Mouse (Mus musculus) midbrain, embryonic 12.5 days (tissue): Measurements from ENCODE around the gene Fcho2. TPM values are rescaled to one million over a fixed set of nuclear protein-coding genes. Genes with fewer than 3 reads are reported as not detected.
A peak's percentile ranks its signal among the peaks of the same experiment; 100 is the strongest.

ENCODE experiments used
- ATAC-seq: fragments of 200-750 bp; cut with Nextera tagmentation; 2 replicates; pipeline ENCODE4 v1.8.0; 2017; ENCODE audit warnings: low read depth, moderate TSS enrichment, moderate library complexity; ENCODE audit not compliant: low FRiP score
- H3K27ac ChIP-seq: fragments of 300-500 bp; sonication (generic); replicated peaks from 2 replicates; pipeline ENCODE4 v1.5.1; 2016; ENCODE audit warnings: mild to moderate bottlenecking
- H3K27me3 ChIP-seq: fragments of 300-500 bp; sonication (generic); 2 replicates; pipeline ENCODE4 v1.6.1; 2016; ENCODE audit warnings: mild to moderate bottlenecking
- H3K36me3 ChIP-seq: fragments of 300-500 bp; sonication (generic); 2 replicates; pipeline ENCODE4 v1.6.1; 2016
- H3K4me1 ChIP-seq: fragments of 300-500 bp; sonication (generic); 2 replicates; pipeline ENCODE4 v1.6.1; 2016
- H3K4me2 ChIP-seq: fragments of 300-500 bp; sonication (generic); replicated peaks from 2 replicates; pipeline ENCODE4 v1.6.1; 2016; ENCODE audit warnings: mild to moderate bottlenecking, moderate library complexity
- H3K4me3 ChIP-seq: fragments of 300-500 bp; sonication (generic); 2 replicates; pipeline ENCODE4 v1.5.1; 2016; ENCODE audit warnings: mild to moderate bottlenecking
- H3K9ac ChIP-seq: fragments of 300-500 bp; sonication (generic); replicated peaks from 2 replicates; pipeline ENCODE4 v1.6.1; 2016; ENCODE audit warnings: mild to moderate bottlenecking, moderate library complexity
- H3K9me3 ChIP-seq: fragments of 300-500 bp; sonication (generic); 2 replicates; pipeline ENCODE4 v1.6.1; 2016; ENCODE audit warnings: mild to moderate bottlenecking
- WGBS: fragments of 180-500 bp; shearing (Covaris S2); methylation state at CpG from one replicate; pipeline ENCODE4 v1.1.7; 2016; 5-methylcytosine and 5-hydroxymethylcytosine counted together
- polyA plus RNA-seq: library from polyadenylated mRNA; unstranded; fragments of >200 nt; fragmentation: Nextera tagmentation; extraction: Ambion mirVana; gene quantifications from 2 replicates; pipeline ENCODE4 v1.2.1, GENCODE M21; 2016

The Fcho2 gene
- polyA plus RNA-seq, 1 experiment from 2014 or later = 37.3 TPM

DNA sequence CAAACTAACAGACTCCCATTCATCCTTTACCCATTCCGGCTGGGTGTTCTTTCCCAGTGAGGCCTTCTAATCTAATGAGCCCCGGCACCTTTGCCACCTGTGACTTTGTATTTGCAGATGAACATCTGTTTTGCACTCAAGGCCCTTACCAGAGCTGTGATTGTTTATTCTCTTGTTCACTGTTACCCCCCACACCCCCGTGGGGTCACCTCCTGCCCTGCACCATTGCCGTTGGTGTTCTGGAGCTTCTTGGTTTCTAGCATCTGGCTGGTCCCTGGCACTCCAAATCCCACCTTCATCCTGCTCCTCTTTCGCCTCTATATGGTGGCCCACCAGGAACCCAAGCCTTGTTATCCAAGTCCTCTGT is 114.0 kb downstream of the Fcho2 start:
- H3K27me3 ChIP-seq = peaks cover 5% of the 10 kb centered on the region; the same call in 1 of the 2 replicates
- H3K9ac ChIP-seq = no peak overlapping the region
- H3K4me1 ChIP-seq = no peaks in the 10 kb centered on the region
- H3K27ac ChIP-seq = no peak overlapping the region
- no peak for ATAC-seq
- no peaks in the 10 kb centered on the region for H3K36me3 ChIP-seq
- WGBS = 87% methylated on average over 5 of the region's 5 CpGs
- H3K4me2 ChIP-seq = no peak overlapping the region
- no peaks in the 10 kb centered on the region for H3K9me3 ChIP-seq
- H3K4me3 ChIP-seq = no peak overlapping the region

DNA sequence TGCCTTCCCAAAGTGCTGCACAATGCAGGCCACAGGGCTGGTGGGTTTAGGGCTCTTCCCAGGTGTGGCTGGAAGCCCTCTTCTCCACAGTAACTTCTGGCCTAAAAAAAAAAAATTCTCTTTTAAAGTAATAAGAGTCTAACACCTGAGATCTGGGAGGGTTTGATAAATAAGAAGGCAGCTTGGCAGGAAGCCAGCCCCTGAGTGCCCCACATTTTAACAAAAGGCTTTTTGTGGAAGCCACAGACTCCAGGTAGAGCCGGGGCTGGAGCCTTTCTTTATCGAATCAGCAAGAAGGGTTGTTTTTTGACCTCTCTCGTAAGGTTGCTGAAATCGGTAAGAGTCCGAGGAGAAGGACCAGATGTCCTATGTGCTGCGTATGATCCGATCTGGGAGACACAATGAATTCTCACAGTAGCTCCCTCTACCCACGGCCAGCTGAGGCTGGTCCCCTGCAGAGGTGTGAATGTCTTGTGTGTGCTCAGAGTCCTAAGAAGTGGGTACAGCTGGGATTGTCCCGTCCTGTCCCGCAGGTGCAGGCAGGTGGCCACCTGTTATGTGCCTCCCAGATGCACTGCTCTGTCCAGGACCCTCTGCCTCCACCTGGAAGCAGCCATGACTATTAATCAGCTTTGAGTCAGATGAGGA is 114.5 kb downstream of the Fcho2 start:
- H3K9me3 ChIP-seq = no peaks in the 10 kb centered on the region
- no peaks in the 10 kb centered on the region for H3K4me1 ChIP-seq
- no peak overlapping the region for H3K4me3 ChIP-seq
- no peak overlapping the region for H3K9ac ChIP-seq
- peaks cover 10% of the 10 kb centered on the region for H3K27me3 ChIP-seq
- ATAC-seq = no peak
- no peaks in the 10 kb centered on the region for H3K36me3 ChIP-seq
- no peak overlapping the region for H3K27ac ChIP-seq
- no peak overlapping the region for H3K4me2 ChIP-seq
- WGBS = 62% methylated on average over 10 of the region's 10 CpGs

DNA sequence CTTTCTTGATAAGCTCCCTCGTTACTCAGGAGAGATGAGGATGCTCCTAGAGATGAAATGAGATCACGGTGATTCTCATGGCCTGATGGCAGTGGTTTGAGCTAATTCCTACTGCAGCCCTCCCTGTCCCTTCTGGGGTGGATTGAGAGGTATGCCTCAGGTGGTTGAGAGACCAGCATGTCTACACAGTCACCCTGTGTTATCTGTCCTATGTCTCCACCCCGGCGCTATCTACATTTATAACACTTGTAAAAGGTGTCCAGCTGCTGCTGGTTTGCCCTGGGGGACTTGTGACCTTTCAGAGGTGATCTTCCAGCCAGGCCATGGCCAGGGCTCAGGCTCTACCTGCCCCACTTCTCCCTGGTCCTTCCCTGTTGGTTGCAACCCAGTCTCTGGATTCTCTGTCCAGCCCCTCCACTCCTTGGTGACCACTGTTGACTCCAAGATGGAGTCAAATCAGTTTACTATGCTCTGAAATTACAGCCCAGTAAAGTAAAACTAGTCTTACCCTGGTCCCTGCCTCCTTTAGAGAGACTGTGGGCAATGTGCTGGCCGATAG is 115.2 kb downstream of the Fcho2 start:
- Histone ChIP-seq H3K27ac (no peak overlapping the region), H3K36me3 (no peaks in the 10 kb centered on the region), H3K9ac (no peak overlapping the region), H3K4me1 (peaks cover 2% of the 10 kb centered on the region), H3K27me3 (peaks cover 17% of the 10 kb centered on the region), H3K4me3 (no peak overlapping the region), H3K9me3 (no peaks in the 10 kb centered on the region), H3K4me2 (no peak overlapping the region)
- ATAC-seq = no peak
- WGBS = 88% methylated on average over 5 of the region's 5 CpGs

DNA sequence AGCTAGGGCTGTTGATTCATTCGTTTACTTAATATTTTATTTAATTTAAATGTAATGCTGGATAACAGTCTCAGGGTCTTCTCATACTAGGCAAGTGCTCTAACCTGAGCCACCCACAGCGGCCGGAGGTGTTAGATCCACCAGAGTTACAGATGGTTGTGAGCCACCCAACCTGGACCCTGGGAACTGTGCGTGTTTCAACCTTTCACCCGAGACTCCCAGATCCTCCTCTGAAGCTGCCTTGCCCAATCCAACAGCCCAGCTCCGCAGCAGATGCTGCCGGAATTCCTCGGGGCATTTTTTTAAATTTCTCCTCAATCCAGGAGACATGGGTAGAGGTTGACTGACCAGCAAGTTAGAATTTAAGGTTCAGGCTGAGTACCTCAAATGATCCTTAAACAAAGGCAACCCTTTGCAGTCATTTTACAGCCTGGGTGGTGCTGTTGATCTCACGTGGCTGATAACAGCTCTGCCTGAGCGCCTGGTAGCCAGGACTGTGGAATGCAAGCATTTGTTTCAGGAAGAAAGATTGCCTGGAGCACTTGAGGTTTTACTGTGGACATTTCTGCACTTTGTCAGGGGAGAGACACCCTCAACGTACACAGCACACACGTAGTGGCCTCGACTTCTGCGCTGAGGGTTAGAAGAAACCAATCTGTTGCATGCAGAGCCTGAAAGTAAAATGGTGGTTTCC is 116.1 kb downstream of the Fcho2 start:
- no peak overlapping the region for H3K4me2 ChIP-seq
- no peaks in the 10 kb centered on the region for H3K9me3 ChIP-seq
- ATAC-seq = no peak
- H3K27me3 ChIP-seq = peaks cover 26% of the 10 kb centered on the region
- H3K27ac ChIP-seq = no peak overlapping the region
- H3K4me1 ChIP-seq = peaks cover 8% of the 10 kb centered on the region
- no peak overlapping the region for H3K4me3 ChIP-seq
- WGBS = 83% methylated on average over 14 of the region's 14 CpGs
- H3K9ac ChIP-seq = no peak overlapping the region
- no peaks in the 10 kb centered on the region for H3K36me3 ChIP-seq

DNA sequence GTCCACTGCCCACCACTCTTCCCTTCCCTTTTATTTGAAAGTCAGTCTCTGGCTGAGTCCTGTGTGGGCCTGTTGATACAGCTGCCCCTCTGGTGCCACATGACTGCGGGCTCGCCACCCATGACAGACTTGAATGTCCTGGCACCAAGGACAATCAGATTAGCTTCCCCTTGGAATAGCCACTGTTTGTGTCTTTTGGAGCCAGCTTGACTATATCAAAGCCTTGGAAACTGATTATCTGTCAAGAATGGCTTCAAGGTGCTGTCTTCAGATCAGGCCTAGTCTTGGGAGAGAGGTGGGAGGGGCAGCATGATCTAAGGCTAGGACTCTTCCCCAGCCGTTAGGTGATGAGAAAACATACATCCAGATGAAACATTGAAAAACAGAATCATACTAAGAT is 118.5 kb downstream of the Fcho2 start:
- Histone ChIP-seq H3K4me1 (peaks cover 8% of the 10 kb centered on the region), H3K36me3 (no peaks in the 10 kb centered on the region), H3K4me2 (no peak overlapping the region), H3K9me3 (no peaks in the 10 kb centered on the region), H3K9ac (no peak overlapping the region), H3K27ac (no peak overlapping the region), H3K27me3 (peaks cover 38% of the 10 kb centered on the region), H3K4me3 (no peak overlapping the region)
- ATAC-seq = no peak
- 91% methylated on average over 3 of the region's 3 CpGs for WGBS

DNA sequence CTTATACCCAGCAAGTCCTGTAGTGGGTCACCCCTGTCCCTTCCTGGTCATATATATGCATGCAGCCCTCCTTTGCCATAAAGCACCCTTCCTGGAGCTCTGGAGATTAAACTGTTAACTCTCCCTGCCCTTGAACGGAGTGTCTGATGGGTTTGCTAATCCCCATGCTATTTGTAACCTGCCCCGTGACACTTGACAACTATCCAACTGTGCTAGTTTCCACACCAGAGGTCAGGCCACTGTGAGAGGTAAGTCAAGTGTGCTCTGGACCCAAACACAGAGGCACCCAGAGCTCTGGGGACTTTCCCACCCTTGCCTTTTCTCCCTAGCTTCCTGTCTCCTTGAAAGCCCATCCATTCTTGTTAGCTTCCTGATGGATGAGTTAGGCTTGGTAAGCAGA is 119.7 kb downstream of the Fcho2 start:
- Histone ChIP-seq H3K4me1 (peaks cover 8% of the 10 kb centered on the region), H3K9me3 (no peaks in the 10 kb centered on the region), H3K9ac (no peak overlapping the region), H3K27me3 (peaks cover 38% of the 10 kb centered on the region), H3K4me2 (no peak overlapping the region), H3K4me3 (no peak overlapping the region), H3K36me3 (no peaks in the 10 kb centered on the region), H3K27ac (no peak overlapping the region)
- no peak for ATAC-seq
- WGBS = 32% methylated on average over 2 of the region's 2 CpGs

DNA sequence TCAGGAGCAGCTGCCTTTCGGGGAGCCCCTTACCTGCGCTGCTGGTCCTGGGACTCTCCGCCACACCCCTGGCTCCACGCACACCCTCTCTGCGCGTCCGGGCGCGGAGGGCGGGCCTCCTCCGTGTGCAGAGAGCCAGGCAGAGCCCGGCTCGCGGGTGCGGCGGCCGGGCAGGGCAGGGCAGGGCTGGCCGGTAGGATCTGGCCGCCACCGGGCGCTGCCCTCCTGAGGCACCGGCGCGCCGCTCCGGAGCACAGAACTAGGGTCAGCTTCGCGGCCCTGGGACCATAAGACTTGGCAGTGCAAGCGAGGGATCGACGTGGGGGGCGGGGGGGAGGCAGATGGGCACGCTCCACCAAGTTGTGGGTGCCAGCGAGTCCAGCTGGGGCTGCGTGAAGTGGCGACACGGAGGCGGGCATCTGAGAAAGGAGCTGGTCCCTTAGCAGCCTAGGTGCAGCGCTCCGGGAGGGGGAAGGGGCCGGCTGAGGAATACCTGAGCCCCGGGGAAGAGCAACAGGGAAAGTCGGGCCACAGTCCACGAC is 120.4 kb downstream of the Fcho2 start, which contains the start of gene Tmem171:
Tmem171 (minus strand) TSS at position 62 of the 542 bp plus-strand sequence.
- no peak within 1 kb of the TSS; the same call in 1 of the 2 replicates for H3K9ac ChIP-seq
- no peaks in the 10 kb centered on the region for H3K36me3 ChIP-seq
- WGBS = 7% methylated on average over 44 of the region's 44 CpGs
- peak within 1 kb of the TSS; percentile 35 for H3K4me3 ChIP-seq
- ATAC-seq = no peak
- no peak within 1 kb of the TSS for H3K27ac ChIP-seq
- H3K9me3 ChIP-seq = no peaks in the 10 kb centered on the region
- peak within 1 kb of the TSS; percentile 63 for H3K4me2 ChIP-seq
- peaks cover 8% of the 10 kb centered on the region for H3K4me1 ChIP-seq
- peaks cover 38% of the 10 kb centered on the region for H3K27me3 ChIP-seq

DNA sequence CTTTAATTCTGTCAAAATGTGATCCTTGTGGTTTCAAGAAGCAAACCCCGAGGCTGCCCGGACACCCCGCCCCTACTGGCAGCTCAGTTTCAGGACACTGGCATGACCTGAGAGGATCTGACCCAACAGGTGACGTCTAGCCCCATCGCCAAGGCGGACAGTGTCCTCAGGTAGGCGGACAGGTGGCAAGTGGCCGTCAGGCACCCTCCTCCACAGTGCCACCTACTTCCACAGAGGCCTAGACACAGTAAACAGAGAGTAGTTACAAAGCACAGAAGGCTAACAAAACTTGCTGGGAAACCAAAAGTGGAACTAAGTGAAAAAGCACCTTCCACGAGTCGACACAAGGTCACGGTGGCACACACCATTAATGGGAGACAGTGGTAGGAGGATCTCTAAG is 121.9 kb downstream of the Fcho2 start:
- H3K4me2 ChIP-seq = no peak overlapping the region
- H3K36me3 ChIP-seq = no peaks in the 10 kb centered on the region
- no peak for ATAC-seq
- peaks cover 8% of the 10 kb centered on the region for H3K4me1 ChIP-seq
- H3K4me3 ChIP-seq = no peak overlapping the region
- no peaks in the 10 kb centered on the region for H3K9me3 ChIP-seq
- WGBS = 89% methylated on average over 11 of the region's 11 CpGs
- H3K27me3 ChIP-seq = peaks cover 38% of the 10 kb centered on the region
- H3K9ac ChIP-seq = no peak overlapping the region
- no peak overlapping the region for H3K27ac ChIP-seq

DNA sequence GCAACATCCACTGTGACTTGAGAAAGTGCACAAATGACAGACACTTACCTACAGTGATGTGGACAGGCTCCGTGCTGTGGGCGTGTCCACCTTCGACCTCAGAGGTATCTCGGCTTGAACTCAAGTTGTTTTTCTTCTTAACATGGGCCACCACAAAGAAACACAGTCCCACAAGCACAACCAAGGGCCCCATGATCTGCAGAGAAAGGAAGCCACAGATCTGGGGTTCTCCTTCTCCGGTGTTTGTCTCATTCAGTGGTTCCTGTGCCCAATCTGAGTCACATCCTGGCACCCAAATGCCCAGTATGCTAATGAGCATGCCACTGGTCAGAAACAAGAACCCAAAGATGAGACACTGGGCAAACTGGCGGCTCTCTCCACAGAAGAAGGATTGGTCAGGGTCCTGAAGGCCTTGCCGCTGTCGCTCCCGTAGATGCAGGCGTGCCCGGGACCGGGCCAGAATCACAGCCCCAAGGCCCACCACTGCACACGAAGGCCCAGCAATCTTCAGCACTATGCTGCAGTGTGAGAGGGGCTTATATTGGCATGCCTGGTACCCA is 123.2 kb downstream of the Fcho2 start:
- WGBS = 94% methylated on average over 13 of the region's 13 CpGs
- ATAC-seq = no peak
- peaks cover 13% of the 10 kb centered on the region for H3K4me1 ChIP-seq
- H3K4me2 ChIP-seq = no peak overlapping the region
- peaks cover 38% of the 10 kb centered on the region for H3K27me3 ChIP-seq
- H3K9ac ChIP-seq = no peak overlapping the region
- no peak overlapping the region for H3K4me3 ChIP-seq
- H3K36me3 ChIP-seq = no peaks in the 10 kb centered on the region
- no peaks in the 10 kb centered on the region for H3K9me3 ChIP-seq
- H3K27ac ChIP-seq = no peak overlapping the region

DNA sequence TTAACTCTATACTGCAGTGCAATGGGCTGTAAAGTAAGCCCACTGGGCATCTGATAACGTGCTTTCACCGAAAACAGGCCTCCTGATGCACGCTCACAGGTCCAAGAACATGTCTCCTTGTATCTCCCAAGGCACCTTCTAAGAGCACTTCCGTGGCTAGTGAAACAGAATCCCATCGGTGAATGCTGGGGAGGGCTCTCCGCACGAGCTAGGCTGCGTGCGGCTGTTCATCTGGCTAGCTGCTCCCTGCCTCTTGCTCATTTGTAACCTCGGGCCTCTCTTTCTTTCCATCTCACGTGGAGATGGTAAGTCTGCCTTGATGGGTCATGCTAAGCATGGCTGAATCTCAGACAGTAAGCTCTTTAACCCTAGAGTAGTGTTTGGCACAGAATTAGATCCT is 124.4 kb downstream of the Fcho2 start:
- H3K36me3 ChIP-seq = no peaks in the 10 kb centered on the region
- peaks cover 29% of the 10 kb centered on the region for H3K27me3 ChIP-seq
- H3K4me3 ChIP-seq = no peak overlapping the region
- WGBS = 90% methylated on average over 11 of the region's 11 CpGs
- H3K4me1 ChIP-seq = peaks cover 13% of the 10 kb centered on the region
- ATAC-seq = no peak
- H3K27ac ChIP-seq = no peak overlapping the region
- no peak overlapping the region for H3K9ac ChIP-seq
- H3K9me3 ChIP-seq = no peaks in the 10 kb centered on the region
- H3K4me2 ChIP-seq = no peak overlapping the region

DNA sequence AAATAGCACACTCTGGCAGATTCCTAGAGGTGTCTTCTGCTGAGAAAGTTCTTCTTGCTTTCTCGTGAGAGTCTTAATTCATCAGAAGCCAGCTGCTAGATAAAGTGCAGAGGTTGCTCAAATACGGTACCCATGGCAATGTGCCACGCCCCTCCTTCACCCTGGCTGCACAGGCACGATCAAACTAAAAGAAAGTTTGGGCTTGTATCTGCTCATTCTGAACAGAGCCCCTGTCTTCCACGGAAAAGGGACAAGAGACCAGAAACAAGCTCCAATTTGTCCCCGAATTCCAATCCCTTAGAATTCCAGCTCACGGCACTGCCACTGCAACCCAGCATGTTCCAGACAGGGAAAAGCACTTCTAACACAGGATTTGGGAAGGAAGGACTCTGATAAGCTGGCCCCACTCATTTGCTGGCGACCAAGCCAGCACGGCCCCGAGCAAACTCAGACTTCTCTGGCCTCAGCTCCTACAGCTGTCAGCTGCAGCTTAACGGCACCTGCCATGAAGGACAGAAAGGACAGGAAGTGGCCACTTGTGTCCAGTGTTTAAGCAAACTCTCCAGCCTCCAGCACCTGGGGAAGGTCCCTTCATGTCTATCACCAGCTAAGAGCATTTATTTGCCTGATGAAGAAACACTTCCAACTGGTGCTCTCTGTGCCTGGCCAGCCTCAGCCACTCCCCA is 125.5 kb downstream of the Fcho2 start:
- Histone ChIP-seq H3K4me2 (no peak overlapping the region), H3K9me3 (no peaks in the 10 kb centered on the region), H3K4me3 (no peak overlapping the region), H3K27me3 (peaks cover 17% of the 10 kb centered on the region), H3K4me1 (peaks cover 8% of the 10 kb centered on the region), H3K36me3 (no peaks in the 10 kb centered on the region), H3K9ac (no peak overlapping the region), H3K27ac (no peak overlapping the region)
- 78% methylated on average over 11 of the region's 11 CpGs for WGBS
- ATAC-seq = no peak

DNA sequence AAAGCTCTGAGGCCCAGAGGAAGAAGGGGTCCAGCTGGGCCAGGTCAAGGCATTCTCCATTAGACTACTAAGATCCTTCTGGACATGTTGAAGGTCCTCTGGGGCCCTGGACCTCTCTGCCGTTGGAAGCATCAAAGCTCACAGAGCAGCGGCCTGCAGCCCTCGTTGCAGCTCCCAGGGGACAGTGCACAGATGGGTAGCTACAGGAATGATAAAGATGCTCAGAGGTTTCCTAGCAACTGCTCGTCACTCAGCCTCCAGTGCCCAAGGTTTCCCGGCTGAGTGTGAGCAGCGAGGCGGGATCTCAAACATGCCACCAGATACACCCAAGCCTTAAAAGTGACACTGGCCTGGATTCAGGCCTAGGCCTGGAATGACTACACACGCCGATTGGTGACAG is 127.3 kb downstream of the Fcho2 start:
- no peaks in the 10 kb centered on the region for H3K9me3 ChIP-seq
- peaks cover 5% of the 10 kb centered on the region for H3K4me1 ChIP-seq
- no peak overlapping the region for H3K27ac ChIP-seq
- H3K9ac ChIP-seq = no peak overlapping the region
- no peaks in the 10 kb centered on the region for H3K36me3 ChIP-seq
- no peak overlapping the region for H3K4me3 ChIP-seq
- WGBS = 54% methylated on average over 9 of the region's 9 CpGs
- no peak overlapping the region for H3K4me2 ChIP-seq
- no peaks in the 10 kb centered on the region for H3K27me3 ChIP-seq
- ATAC-seq = no peak
